Mouse (Mus musculus) neutrophil, adult 5-6 weeks (primary cell): ENCODE data around the gene Mylk4. TPM values are rescaled to one million over a fixed set of nuclear protein-coding genes. Genes with fewer than 3 reads are reported as not detected.
A peak's percentile ranks its signal among the peaks of the same experiment; 100 is the strongest.

Experiments
- ATAC-seq: fragments of 151-379, 151-347 bp; 2 replicates; pipeline ENCODE4 v1.8.0; 2017; ENCODE audit warnings: mild to moderate bottlenecking, moderate TSS enrichment; ENCODE audit not compliant: insufficient number of reproducible peaks, poor library complexity, low FRiP score, severe bottlenecking; ENCODE audit errors: extremely low read depth
- total RNA-seq: library from RNA; stranded (forward); fragments of 200-1000 nt; gene quantifications from 2 replicates; pipeline ENCODE4 v1.2.3, GENCODE M21; 2017

Mylk4 gene
- total RNA-seq, 1 experiment from 2014 or later, result not detected

- no peak for ATAC-seq
These were observed 59.1 kb downstream of the Mylk4 start for GRCm38 (mm10) chr13:32724606-32725005.

GRCm38 (mm10) chr13:32721717-32722116 is 62.0 kb downstream of the Mylk4 start:
- ATAC-seq, result no peak

GRCm38 (mm10) chr13:32719284-32719683 is 64.5 kb downstream of the Mylk4 start:
- no peak for ATAC-seq

- no peak for ATAC-seq
These were observed 66.0 kb downstream of the Mylk4 start for GRCm38 (mm10) chr13:32717709-32718108.

- no peak for ATAC-seq
These were observed 71.2 kb downstream of the Mylk4 start for GRCm38 (mm10) chr13:32712568-32712967.

GRCm38 (mm10) chr13:32707894-32708293 is 75.9 kb downstream of the Mylk4 start:
- no peak for ATAC-seq

GRCm38 (mm10) chr13:32706651-32707288 is 77.0 kb downstream of the Mylk4 start:
- no peak for ATAC-seq

- no peak for ATAC-seq
These were observed 78.4 kb downstream of the Mylk4 start for GRCm38 (mm10) chr13:32705315-32705714.

GRCm38 (mm10) chr13:32704911-32705310 is 78.8 kb downstream of the Mylk4 start:
- ATAC-seq, result no peak

- ATAC-seq, result no peak
These were observed 82.2 kb downstream of the Mylk4 start for GRCm38 (mm10) chr13:32701564-32701963.

- ATAC-seq, result no peak
These were observed 84.4 kb downstream of the Mylk4 start for GRCm38 (mm10) chr13:32699376-32699775.

GRCm38 (mm10) chr13:32698956-32699355 is 84.8 kb downstream of the Mylk4 start:
- ATAC-seq, result no peak

GRCm38 (mm10) chr13:32693886-32694455 is 89.8 kb downstream of the Mylk4 start:
- ATAC-seq, result no peak

GRCm38 (mm10) chr13:32692563-32692962 is 91.2 kb downstream of the Mylk4 start:
- ATAC-seq, result no peak

GRCm38 (mm10) chr13:32690279-32690678 is 93.5 kb downstream of the Mylk4 start:
- no peak for ATAC-seq

GRCm38 (mm10) chr13:32680868-32681515 is 102.8 kb downstream of the Mylk4 start:
- ATAC-seq, result peak; percentile 58; the same call in 1 of the 2 replicates

- ATAC-seq, result 0 out of 2 replicates have a peak, but pooled peaks have one; percentile 3
These were observed 103.6 kb downstream of the Mylk4 start for GRCm38 (mm10) chr13:32680121-32680551.

GRCm38 (mm10) chr13:32678998-32679397 is 104.8 kb downstream of the Mylk4 start:
- no peak for ATAC-seq

GRCm38 (mm10) chr13:32670782-32671181 is 113.0 kb downstream of the Mylk4 start:
- ATAC-seq, result no peak

- no peak for ATAC-seq
These were observed 115.5 kb downstream of the Mylk4 start for GRCm38 (mm10) chr13:32668296-32668695.
